ENCODE assay signal across 7 mouse cellular contexts in the genomic region with DNA sequence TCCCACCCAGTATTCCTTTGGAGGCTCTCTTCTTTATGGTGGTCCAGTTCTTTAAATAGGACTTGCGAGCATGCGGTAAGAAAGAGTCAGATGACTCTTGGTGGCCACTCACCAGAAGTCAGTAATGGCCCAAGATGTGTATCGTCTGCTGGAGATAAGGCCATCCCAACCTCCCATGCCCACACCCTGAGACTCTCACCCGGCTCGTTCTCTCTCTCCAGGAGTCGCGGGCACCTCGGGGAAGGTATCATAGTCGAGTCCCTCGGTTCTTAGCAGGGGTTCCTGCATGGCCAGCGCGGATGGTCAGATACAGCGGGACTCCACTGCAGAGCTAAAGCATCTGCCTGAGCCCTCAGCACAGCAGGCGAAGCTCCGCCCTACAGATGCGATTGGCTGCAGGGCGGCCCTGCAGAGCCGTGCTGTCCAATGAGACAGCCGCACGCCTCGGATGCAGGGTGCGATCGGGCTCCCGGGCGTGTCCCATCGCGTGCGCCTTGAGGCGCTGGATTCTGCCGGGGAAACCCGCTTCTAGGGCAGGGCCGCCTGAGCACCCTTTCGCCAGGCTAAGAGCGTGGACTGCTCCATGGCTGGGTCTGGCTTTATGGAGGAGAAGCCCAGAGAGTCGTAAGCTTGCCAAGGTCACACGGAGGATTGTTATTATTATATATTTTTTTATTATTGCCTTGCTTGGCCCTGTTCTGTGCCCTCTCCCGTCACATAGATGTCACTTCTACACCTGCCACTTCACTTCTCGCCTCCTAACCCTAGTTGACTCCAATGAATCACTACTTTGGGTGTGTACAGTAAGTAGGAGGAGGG. TPM values are rescaled to one million over a fixed set of nuclear protein-coding genes. Genes with fewer than 3 reads are reported as not detected.
DNase-seq lines count a peak whose midpoint lies in the region; ATAC-seq and TF ChIP-seq lines count a peak whose summit lies in the region.

A gene (minus strand): TSS at position 381 of the 819 bp plus-strand sequence.

- peak; percentile 93 for DNase-seq in adrenal gland, postnatal 14 days
- peak; percentile 91 for DNase-seq in embryonic facial prominence, embryonic 11.5 days (ENCODE audit: low spot score)
- peak; percentile 80 to 92 for DNase-seq in heart, adult 18-20 months
- DNase-seq in kidney, adult 18-20 months, result peak; percentile 81
- peak; percentile 85 for DNase-seq in limb, embryonic 10.5 days (ENCODE audit: low spot score)

- 4% methylated on average over 38 of the region's 38 CpGs for WGBS in embryonic facial prominence, embryonic 11.5 days
- WGBS in limb, embryonic 10.5 days, result 4% methylated on average over 38 of the region's 38 CpGs
- 2% methylated on average over 38 of the region's 38 CpGs for WGBS in midbrain, embryonic 13.5 days
- 3% methylated on average over 38 of the region's 38 CpGs for WGBS in small intestine, adult 2 months

- H3K27me3 ChIP-seq in embryonic facial prominence, embryonic 11.5 days (ENCODE audit: control insufficient read depth, insufficient read depth, low read length), result no peaks in the 10 kb centered on the region
- peaks cover 26% of the 10 kb centered on the region for H3K27me3 ChIP-seq in limb, embryonic 10.5 days (ENCODE audit: low read depth, poor library complexity, severe bottlenecking)
- peaks cover 18% of the 10 kb centered on the region; the same call in 1 of the 2 replicates for H3K27me3 ChIP-seq in midbrain, embryonic 13.5 days
- H3K27me3 ChIP-seq in small intestine, adult 2 months (ENCODE audit: control insufficient read depth, insufficient read depth, low read length), result no peaks in the 10 kb centered on the region

- no peak; the same call in 1 of the 2 replicates for TF ChIP-seq POLR2A in small intestine, adult 2 months (IDR thresholded peaks at IDR 0.05; ENCODE audit: low read depth, low read length)

- H3K9ac ChIP-seq in embryonic facial prominence, embryonic 11.5 days (replicated peaks; ENCODE audit: low read length), result no peak within 1 kb of the TSS
- H3K9ac ChIP-seq in midbrain, embryonic 13.5 days (replicated peaks), result peak within 1 kb of the TSS; percentile 54

- H3K4me3 ChIP-seq in embryonic facial prominence, embryonic 11.5 days (ENCODE audit: low read depth, low read length), result peak within 1 kb of the TSS; percentile 7; the same call in 1 of the 2 replicates
- peak within 1 kb of the TSS; percentile 48 for H3K4me3 ChIP-seq in limb, embryonic 10.5 days
- H3K4me3 ChIP-seq in midbrain, embryonic 13.5 days (replicated peaks), result peak within 1 kb of the TSS; percentile 40
- peak within 1 kb of the TSS; percentile 47 for H3K4me3 ChIP-seq in small intestine, adult 2 months (ENCODE audit: low read depth, low read length)

- H3K4me1 ChIP-seq in embryonic facial prominence, embryonic 11.5 days (ENCODE audit: control insufficient read depth, insufficient read depth, low read length), result no peaks in the 10 kb centered on the region
- peaks cover 13% of the 10 kb centered on the region for H3K4me1 ChIP-seq in limb, embryonic 10.5 days
- peaks cover 13% of the 10 kb centered on the region for H3K4me1 ChIP-seq in midbrain, embryonic 13.5 days (replicated peaks)
- peaks cover 2% of the 10 kb centered on the region; the same call in 1 of the 2 replicates for H3K4me1 ChIP-seq in small intestine, adult 2 months (ENCODE audit: control insufficient read depth, insufficient read depth, insufficient read length, low read length)

- H3K27ac ChIP-seq in embryonic facial prominence, embryonic 11.5 days (replicated peaks; ENCODE audit: low read depth, low read length), result no peak within 1 kb of the TSS
- H3K27ac ChIP-seq in limb, embryonic 10.5 days, result peak within 1 kb of the TSS; percentile 8; the same call in 1 of the 2 replicates
- peak within 1 kb of the TSS; percentile 41; the same call in 1 of the 2 replicates for H3K27ac ChIP-seq in midbrain, embryonic 13.5 days
- peak within 1 kb of the TSS; percentile 51; the same call in 1 of the 2 replicates for H3K27ac ChIP-seq in small intestine, adult 2 months (ENCODE audit: insufficient read depth, low read depth, low read length)

- H3K9me3 ChIP-seq in embryonic facial prominence, embryonic 11.5 days (replicated peaks; ENCODE audit: control insufficient read depth, low read length), result no peaks in the 10 kb centered on the region
- no peaks in the 10 kb centered on the region for H3K9me3 ChIP-seq in limb, embryonic 10.5 days (replicated peaks)
- H3K9me3 ChIP-seq in midbrain, embryonic 13.5 days, result no peaks in the 10 kb centered on the region

- no peaks in the 10 kb centered on the region for H3K36me3 ChIP-seq in embryonic facial prominence, embryonic 11.5 days (replicated peaks; ENCODE audit: control insufficient read depth, insufficient read depth, low read depth, low read length)
- no peaks in the 10 kb centered on the region for H3K36me3 ChIP-seq in limb, embryonic 10.5 days
- H3K36me3 ChIP-seq in midbrain, embryonic 13.5 days, result no peaks in the 10 kb centered on the region
- no peaks in the 10 kb centered on the region for H3K36me3 ChIP-seq in small intestine, adult 2 months (ENCODE audit: control insufficient read depth, insufficient read depth, low read length)

- TF ChIP-seq CTCF in small intestine, adult 2 months (IDR thresholded peaks at IDR 0.05; ENCODE audit: extremely low read depth, insufficient read length, insufficient replicate concordance, low read depth, low read length), result no peak

- peak; percentile 97 for ATAC-seq in embryonic facial prominence, embryonic 11.5 days (replicated peaks; ENCODE audit: insufficient number of reproducible peaks, low FRiP score, low TSS enrichment, low read depth)
- ATAC-seq in midbrain, embryonic 13.5 days, result peak; percentile 100

- peak within 1 kb of the TSS; percentile 35 for H3K4me2 ChIP-seq in embryonic facial prominence, embryonic 11.5 days (ENCODE audit: low read depth, low read length)
- peak within 1 kb of the TSS; percentile 57 for H3K4me2 ChIP-seq in midbrain, embryonic 13.5 days (replicated peaks)

RNA-seq across cellular contexts. Expression of the gene that starts here (rescaled TPM):
- 0.63 and 1.7 TPM in 2 replicates for total RNA-seq in adrenal gland, postnatal 14 days (2021)
- 0.84 and 1.2 TPM in 2 replicates for polyA plus RNA-seq in embryonic facial prominence, embryonic 11.5 days (2014; fragmentation: Nextera tagmentation; extraction: Ambion mirVana)
- under 1 TPM; 0.17 to 0.31 TPM for total RNA-seq in heart, adult 18-20 months (2021)
- polyA plus RNA-seq in limb, embryonic 10.5 days (2016; fragmentation: Nextera tagmentation; extraction: Ambion mirVana), result 0.49 and 0.91 TPM in 2 replicates
- 3.6 and 3.8 TPM in 2 replicates for polyA plus RNA-seq in midbrain, embryonic 13.5 days (2015; fragmentation: Nextera tagmentation; extraction: Ambion mirVana)
- polyA plus RNA-seq in small intestine, adult 2 months (2012; rRNA removed), result 6.1 and 6.7 TPM in 2 replicates

Comparison
In these comparisons a context has a peak if more than half of its experiments do, and no peak if none do; other contexts are left out.
1. Peak in DNase-seq in heart, adult 18-20 months; RNA of the gene not detected or under 1 TPM.
2. Peak in DNase-seq, H3K4me3 ChIP-seq and H3K27ac ChIP-seq in limb, embryonic 10.5 days; RNA of the gene not detected or under 1 TPM.